Mouse (Mus musculus) kidney, embryonic 15.5 days (tissue): ENCODE measurements around the gene Naga. TPM values are rescaled to one million over a fixed set of nuclear protein-coding genes. Genes with fewer than 3 reads are reported as not detected.

Experiments used
- ATAC-seq: fragments of 200-750 bp; cut with Nextera tagmentation; replicated peaks from 2 replicates; pipeline ENCODE4 v1.8.0; 2017; ENCODE audit warnings: moderate TSS enrichment; ENCODE audit not compliant: low FRiP score
- H3K27ac ChIP-seq: fragments of 300-500 bp; sonication (generic); 2 replicates; pipeline ENCODE4 v1.5.1; 2015; ENCODE audit warnings: mild to moderate bottlenecking, inconsistent platforms
- H3K27me3 ChIP-seq: fragments of 300-500 bp; sonication (generic); 2 replicates; pipeline ENCODE4 v1.6.1; 2015; ENCODE audit warnings: inconsistent platforms
- H3K36me3 ChIP-seq: fragments of 300-500 bp; sonication (generic); 2 replicates; pipeline ENCODE4 v1.6.1; 2015; ENCODE audit warnings: inconsistent platforms
- H3K4me1 ChIP-seq: fragments of 300-500 bp; sonication (generic); 2 replicates; pipeline ENCODE4 v1.6.1; 2015; ENCODE audit warnings: inconsistent platforms
- H3K4me2 ChIP-seq: fragments of 300-500 bp; sonication (generic); 2 replicates; pipeline ENCODE4 v1.6.1; 2015; ENCODE audit warnings: moderate library complexity, mild to moderate bottlenecking, inconsistent platforms
- H3K4me3 ChIP-seq: fragments of 300-500 bp; sonication (generic); replicated peaks from 2 replicates; pipeline ENCODE4 v1.5.1; 2015; ENCODE audit warnings: mild to moderate bottlenecking, inconsistent platforms
- H3K9ac ChIP-seq: fragments of 300-500 bp; sonication (generic); 2 replicates; pipeline ENCODE4 v1.6.1; 2015; ENCODE audit warnings: mild to moderate bottlenecking, inconsistent platforms
- H3K9me3 ChIP-seq: fragments of 300-500 bp; sonication (generic); replicated peaks from 2 replicates; pipeline ENCODE4 v1.6.1; 2016; ENCODE audit warnings: inconsistent platforms
- WGBS: fragments of 180-500 bp; shearing (Covaris S2); methylation state at CpG from one replicate; pipeline ENCODE4 v1.1.7; 2015; ENCODE audit warnings: mixed read lengths; 5-methylcytosine and 5-hydroxymethylcytosine counted together
- polyA plus RNA-seq: library from polyadenylated mRNA; unstranded; fragments of >200 nt; fragmentation: Nextera tagmentation; extraction: Ambion mirVana; gene quantifications from 2 replicates; pipeline ENCODE4 v1.2.1, GENCODE M21; 2015

Gene Naga
- 61.1 and 61.7 TPM in 2 replicates for polyA plus RNA-seq

- peak within 1 kb of the TSS; percentile 54 for H3K4me3 ChIP-seq
- H3K27me3 ChIP-seq, result no peaks in the 10 kb centered on the region
- H3K27ac ChIP-seq, result peak within 1 kb of the TSS; percentile 82; the same call in 1 of the 2 replicates
- WGBS, result under 1% methylated on average over 41 of the region's 41 CpGs
- H3K9me3 ChIP-seq, result no peaks in the 10 kb centered on the region
- H3K9ac ChIP-seq, result peak within 1 kb of the TSS; percentile 53
- peaks cover 27% of the 10 kb centered on the region for H3K36me3 ChIP-seq
- H3K4me1 ChIP-seq, result peaks cover 54% of the 10 kb centered on the region
- peak; percentile 88 for ATAC-seq
- H3K4me2 ChIP-seq, result peak within 1 kb of the TSS; percentile 65
Observed at GRCm38 (mm10) chr15:82338593-82339112, at the start of gene Naga, which contains the start of the genes Pheta2 and Smdt1. Naga (minus strand) TSS chr15:82338925. Pheta2 (plus strand) TSS chr15:82338942. Smdt1 (plus strand) TSS chr15:82338959.

DNA sequence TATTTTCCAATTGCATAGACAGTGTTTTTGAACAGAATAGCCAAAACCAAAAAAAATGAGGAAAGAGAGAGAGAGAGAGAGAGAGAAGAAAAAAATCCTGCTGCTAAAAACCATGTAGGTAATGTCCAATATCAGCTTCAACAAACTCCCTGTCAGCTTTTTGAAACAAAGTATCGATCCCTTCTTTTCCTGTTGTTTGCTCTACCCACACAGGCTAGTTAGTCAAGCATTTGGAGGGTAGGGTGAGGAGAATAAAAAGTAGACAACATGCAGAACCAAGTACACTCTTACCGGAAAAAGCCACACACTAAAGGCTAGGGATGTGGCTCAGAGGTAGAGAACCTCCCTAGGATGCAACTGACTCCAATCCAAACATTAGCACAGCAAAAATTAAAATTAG, 47.0 kb upstream of the Naga start:
- no peak overlapping the region for H3K4me3 ChIP-seq
- no peak overlapping the region for H3K27ac ChIP-seq
- no peak overlapping the region for H3K9ac ChIP-seq
- H3K9me3 ChIP-seq, result no peaks in the 10 kb centered on the region; the same call in 1 of the 2 replicates
- H3K36me3 ChIP-seq, result no peaks in the 10 kb centered on the region
- H3K27me3 ChIP-seq, result no peaks in the 10 kb centered on the region
- H3K4me2 ChIP-seq, result no peak overlapping the region
- ATAC-seq, result no peak
- H3K4me1 ChIP-seq, result peaks cover 3% of the 10 kb centered on the region; the same call in 1 of the 2 replicates
- 93% methylated on average over 2 of the region's 2 CpGs for WGBS

DNA sequence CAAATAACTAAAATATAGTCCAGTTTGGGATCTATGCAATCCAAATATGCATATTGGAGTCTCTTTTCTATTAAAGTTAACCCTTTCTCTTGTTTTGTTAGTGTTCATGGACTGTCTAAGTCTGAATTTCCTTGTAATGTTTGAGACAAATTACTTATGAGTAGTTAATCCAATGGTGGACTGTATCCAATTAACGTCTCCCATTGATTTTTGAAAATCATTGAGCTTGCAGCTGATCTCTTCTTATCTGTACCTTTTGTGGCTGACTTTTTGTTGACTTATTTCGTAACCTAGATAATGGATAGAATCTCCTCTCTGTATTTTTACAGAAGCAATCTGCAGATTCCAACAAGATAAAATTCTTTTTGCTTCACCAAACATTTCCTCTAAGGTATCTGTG, 43.7 kb upstream of the Naga start:
- Histone ChIP-seq H3K4me2 (no peak overlapping the region), H3K27ac (no peak overlapping the region), H3K27me3 (no peaks in the 10 kb centered on the region), H3K4me1 (peaks cover 29% of the 10 kb centered on the region), H3K36me3 (no peaks in the 10 kb centered on the region), H3K9me3 (no peaks in the 10 kb centered on the region; the same call in 1 of the 2 replicates), H3K4me3 (no peak overlapping the region), H3K9ac (no peak overlapping the region)
- ATAC-seq, result no peak
- WGBS, result 95% methylated on average over 2 of the region's 2 CpGs

GRCm38 (mm10) chr15:82380714-82381062, 42.0 kb upstream of the Naga start:
- Histone ChIP-seq H3K36me3 (no peaks in the 10 kb centered on the region), H3K9ac (no peak overlapping the region), H3K27ac (peak overlapping the region; percentile 75), H3K27me3 (no peaks in the 10 kb centered on the region), H3K4me2 (peak overlapping the region; percentile 86), H3K4me1 (peaks cover 40% of the 10 kb centered on the region), H3K4me3 (peak overlapping the region; percentile 55), H3K9me3 (no peaks in the 10 kb centered on the region; the same call in 1 of the 2 replicates)
- peak; percentile 37; the same call in 1 of the 2 replicates for ATAC-seq
- 33% methylated on average over 7 of the region's 7 CpGs for WGBS

DNA sequence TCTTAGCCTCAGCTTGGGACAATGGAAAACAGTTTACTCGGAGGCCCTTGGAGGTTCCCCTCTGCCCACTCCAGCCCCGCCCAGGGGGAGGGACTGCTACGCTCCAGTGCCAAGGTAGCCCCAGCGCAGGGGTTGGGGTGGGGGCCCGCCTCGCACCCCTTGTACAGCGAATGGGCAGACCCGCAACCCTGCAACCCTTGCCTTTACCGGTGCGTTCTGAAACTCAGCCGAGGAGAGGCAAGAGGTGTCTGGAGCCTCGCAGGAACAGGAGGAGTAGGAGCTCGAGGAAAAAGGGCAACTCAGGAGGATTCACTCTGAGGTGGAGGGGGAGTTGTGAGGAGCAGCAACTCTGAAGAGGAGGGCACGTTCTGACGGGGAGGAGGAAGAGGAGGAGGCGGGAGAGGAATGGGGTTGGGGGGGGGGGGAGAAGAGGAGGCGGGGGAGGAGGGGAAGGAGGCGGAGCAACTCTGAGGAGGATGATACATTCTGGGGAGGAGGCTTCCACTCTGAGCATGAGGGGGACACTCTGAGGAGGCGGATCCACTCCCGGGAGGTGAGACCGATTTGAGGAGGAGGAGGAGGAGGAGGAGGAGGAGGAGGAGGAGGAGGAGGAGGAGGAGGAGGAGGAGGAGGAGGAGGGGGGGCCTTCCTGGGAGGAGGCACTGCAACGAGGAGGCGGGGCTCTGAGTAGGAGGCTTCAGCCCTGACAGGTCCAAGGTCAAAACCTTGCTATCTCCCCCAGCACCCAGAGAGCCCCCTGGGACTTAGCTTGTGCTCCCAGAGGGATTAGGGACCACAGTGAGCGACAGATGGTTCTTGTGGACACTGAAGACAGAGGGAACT, 41.4 kb upstream of the Naga start, which contains the start of gene Cyp2d22:
Gene Cyp2d22, minus strand, starts transcription at position 390 of the 843 bp plus-strand sequence.
- Histone ChIP-seq H3K9ac (peak within 1 kb of the TSS; percentile 45; the same call in 1 of the 2 replicates), H3K4me3 (peak within 1 kb of the TSS; percentile 55), H3K27me3 (no peaks in the 10 kb centered on the region), H3K4me2 (peak within 1 kb of the TSS; percentile 86), H3K9me3 (no peaks in the 10 kb centered on the region; the same call in 1 of the 2 replicates), H3K27ac (peak within 1 kb of the TSS; percentile 93), H3K4me1 (peaks cover 40% of the 10 kb centered on the region), H3K36me3 (no peaks in the 10 kb centered on the region)
- ATAC-seq, result peak; percentile 90
- WGBS, result 1% methylated on average over 19 of the region's 24 CpGs

DNA sequence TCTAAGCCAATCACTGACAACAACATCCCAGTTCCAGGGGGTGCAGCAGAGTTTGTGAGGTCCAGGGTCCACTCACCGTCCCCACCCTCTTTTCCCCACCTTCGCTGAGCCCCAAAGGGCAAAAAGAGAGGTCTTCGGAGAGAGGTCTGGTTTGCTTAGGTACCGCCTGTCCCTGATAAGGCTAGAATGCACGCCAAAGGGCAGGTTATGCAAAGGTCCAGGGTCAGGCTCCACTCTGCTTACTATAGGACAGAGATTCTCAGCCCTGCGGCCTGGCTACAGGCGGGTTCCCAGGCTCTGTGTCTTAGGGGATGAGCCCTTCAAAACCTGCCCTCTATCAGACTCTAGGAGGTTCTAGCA, 40.8 kb upstream of the Naga start:
- Histone ChIP-seq H3K27me3 (no peaks in the 10 kb centered on the region), H3K27ac (peak overlapping the region; percentile 93), H3K36me3 (no peaks in the 10 kb centered on the region), H3K9ac (peak overlapping the region; percentile 45; the same call in 1 of the 2 replicates), H3K4me1 (peaks cover 40% of the 10 kb centered on the region), H3K4me3 (peak overlapping the region; percentile 55), H3K4me2 (peak overlapping the region; percentile 86), H3K9me3 (no peaks in the 10 kb centered on the region)
- WGBS, result 25% methylated on average over 7 of the region's 7 CpGs
- ATAC-seq, result peak; percentile 76

- H3K4me1 ChIP-seq, result peaks cover 40% of the 10 kb centered on the region
- no peaks in the 10 kb centered on the region for H3K9me3 ChIP-seq
- H3K9ac ChIP-seq, result no peak overlapping the region
- H3K27me3 ChIP-seq, result no peaks in the 10 kb centered on the region
- peak overlapping the region; percentile 55 for H3K4me3 ChIP-seq
- 39% methylated on average over 15 of the region's 15 CpGs for WGBS
- peaks cover 3% of the 10 kb centered on the region; the same call in 1 of the 2 replicates for H3K36me3 ChIP-seq
- peak overlapping the region; percentile 93 for H3K27ac ChIP-seq
- ATAC-seq, result no peak
- H3K4me2 ChIP-seq, result peak overlapping the region; percentile 86
Observed at GRCm38 (mm10) chr15:82378261-82379180, 39.8 kb upstream of the Naga start.

GRCm38 (mm10) chr15:82377701-82378100, 39.0 kb upstream of the Naga start:
- Histone ChIP-seq H3K27ac (peak overlapping the region; percentile 93; the same call in 1 of the 2 replicates), H3K27me3 (no peaks in the 10 kb centered on the region), H3K36me3 (peaks cover 4% of the 10 kb centered on the region; the same call in 1 of the 2 replicates), H3K9me3 (no peaks in the 10 kb centered on the region), H3K4me2 (peak overlapping the region; percentile 86; the same call in 1 of the 2 replicates), H3K9ac (no peak overlapping the region), H3K4me3 (no peak overlapping the region), H3K4me1 (peaks cover 40% of the 10 kb centered on the region)
- 76% methylated on average over 5 of the region's 5 CpGs for WGBS
- no peak for ATAC-seq

- no peak overlapping the region for H3K9ac ChIP-seq
- WGBS, result 64% methylated on average over 17 of the region's 17 CpGs
- H3K4me1 ChIP-seq, result peaks cover 40% of the 10 kb centered on the region
- no peak overlapping the region for H3K4me2 ChIP-seq
- H3K9me3 ChIP-seq, result no peaks in the 10 kb centered on the region
- no peak overlapping the region for H3K4me3 ChIP-seq
- peaks cover 4% of the 10 kb centered on the region; the same call in 1 of the 2 replicates for H3K36me3 ChIP-seq
- no peak for ATAC-seq
- no peaks in the 10 kb centered on the region for H3K27me3 ChIP-seq
- H3K27ac ChIP-seq, result peak overlapping the region; percentile 48; the same call in 1 of the 2 replicates
Observed at GRCm38 (mm10) chr15:82376393-82377138, 37.8 kb upstream of the Naga start.

- H3K4me3 ChIP-seq, result no peak overlapping the region
- H3K36me3 ChIP-seq, result peaks cover 4% of the 10 kb centered on the region; the same call in 1 of the 2 replicates
- no peaks in the 10 kb centered on the region for H3K9me3 ChIP-seq
- H3K4me2 ChIP-seq, result no peak overlapping the region
- 92% methylated on average over 9 of the region's 9 CpGs for WGBS
- H3K9ac ChIP-seq, result no peak overlapping the region
- no peaks in the 10 kb centered on the region for H3K27me3 ChIP-seq
- H3K27ac ChIP-seq, result no peak overlapping the region
- no peak for ATAC-seq
- peaks cover 38% of the 10 kb centered on the region for H3K4me1 ChIP-seq
Observed at GRCm38 (mm10) chr15:82375855-82376254, 37.1 kb upstream of the Naga start.

- Histone ChIP-seq H3K27ac (no peak overlapping the region), H3K4me2 (no peak overlapping the region), H3K4me1 (peaks cover 28% of the 10 kb centered on the region), H3K9me3 (no peaks in the 10 kb centered on the region), H3K36me3 (peaks cover 4% of the 10 kb centered on the region; the same call in 1 of the 2 replicates), H3K27me3 (no peaks in the 10 kb centered on the region), H3K4me3 (no peak overlapping the region), H3K9ac (no peak overlapping the region)
- no peak for ATAC-seq
- WGBS, result 90% methylated on average over 5 of the region's 5 CpGs
Observed at GRCm38 (mm10) chr15:82374437-82374836, 35.7 kb upstream of the Naga start.
